Mouse (Mus musculus) embryonic facial prominence, embryonic 13.5 days (tissue): Measurements from ENCODE around the gene Cd302. TPM values are rescaled to one million over a fixed set of nuclear protein-coding genes. Genes with fewer than 3 reads are reported as not detected.

Source experiments
- ATAC-seq: fragments of 200-750 bp; cut with Nextera tagmentation; 2 replicates; pipeline ENCODE4 v1.8.0; 2017; ENCODE audit warnings: low read depth; ENCODE audit not compliant: insufficient number of reproducible peaks, insufficient read depth, low FRiP score, low TSS enrichment
- H3K27ac ChIP-seq: fragments of 300-500 bp; sonication (generic); 2 replicates; pipeline ENCODE4 v1.5.1; 2015; ENCODE audit warnings: moderate library complexity, mild to moderate bottlenecking, inconsistent platforms
- H3K27me3 ChIP-seq: fragments of 300-500 bp; sonication (generic); 2 replicates; pipeline ENCODE4 v1.6.1; 2015; ENCODE audit warnings: mild to moderate bottlenecking, inconsistent platforms
- H3K36me3 ChIP-seq: fragments of 300-500 bp; sonication (generic); 2 replicates; pipeline ENCODE4 v1.6.1; 2015; ENCODE audit warnings: mild to moderate bottlenecking, inconsistent platforms
- H3K4me1 ChIP-seq: fragments of 300-500 bp; sonication (generic); 2 replicates; pipeline ENCODE4 v1.6.1; 2015; ENCODE audit warnings: inconsistent platforms
- H3K4me2 ChIP-seq: fragments of 300-500 bp; sonication (generic); 2 replicates; pipeline ENCODE4 v1.6.1; 2015; ENCODE audit warnings: moderate library complexity, mild to moderate bottlenecking, inconsistent platforms
- H3K4me3 ChIP-seq: fragments of 300-500 bp; sonication (generic); 2 replicates; pipeline ENCODE4 v1.5.1; 2015; ENCODE audit warnings: mild to moderate bottlenecking, inconsistent platforms
- H3K9ac ChIP-seq: fragments of 300-500 bp; sonication (generic); 2 replicates; pipeline ENCODE4 v1.6.1; 2015; ENCODE audit warnings: mild to moderate bottlenecking, inconsistent platforms
- H3K9me3 ChIP-seq: fragments of 300-500 bp; sonication (generic); 2 replicates; pipeline ENCODE4 v1.6.1; 2016; ENCODE audit warnings: inconsistent platforms
- WGBS: fragments of 180-500 bp; shearing (Covaris S2); methylation state at CpG from one replicate; pipeline ENCODE4 v1.1.7; 2015; ENCODE audit warnings: mixed read lengths; 5-methylcytosine and 5-hydroxymethylcytosine counted together
- polyA plus RNA-seq: library from polyadenylated mRNA; unstranded; fragments of >200 nt; fragmentation: Nextera tagmentation; extraction: Ambion mirVana; gene quantifications from 2 replicates; pipeline ENCODE4 v1.2.1, GENCODE M21; 2015

Cd302 gene
- 55.0 and 55.3 TPM in 2 replicates for polyA plus RNA-seq

- Histone ChIP-seq H3K27ac (peak within 1 kb of the TSS; percentile 72), H3K4me1 (peaks cover 15% of the 10 kb centered on the region), H3K4me3 (peak within 1 kb of the TSS; percentile 59), H3K27me3 (no peaks in the 10 kb centered on the region), H3K9me3 (no peaks in the 10 kb centered on the region), H3K4me2 (peak within 1 kb of the TSS; percentile 95), H3K9ac (peak within 1 kb of the TSS; percentile 77), H3K36me3 (no peaks in the 10 kb centered on the region)
- no peak for ATAC-seq
- WGBS = 61% methylated on average over 4 of the region's 4 CpGs
Measured at GRCm38 (mm10) chr2:60284467-60284821, at the start of gene Cd302. Gene Cd302, minus strand, starts transcription at chr2:60284488.

GRCm38 (mm10) chr2:60328641-60329040 is 44.4 kb upstream of the Cd302 start:
- Histone ChIP-seq H3K9me3 (no peaks in the 10 kb centered on the region), H3K27ac (no peak overlapping the region), H3K9ac (no peak overlapping the region), H3K27me3 (no peaks in the 10 kb centered on the region), H3K36me3 (0 out of 2 replicates have a peak, but pooled peaks cover 6% of the 10 kb centered on the region), H3K4me2 (no peak overlapping the region), H3K4me1 (no peaks in the 10 kb centered on the region), H3K4me3 (no peak overlapping the region)
- WGBS = 91% methylated on average over 10 of the region's 10 CpGs
- no peak for ATAC-seq

GRCm38 (mm10) chr2:60327581-60327980 is 43.3 kb upstream of the Cd302 start:
- Histone ChIP-seq H3K27ac (no peak overlapping the region), H3K27me3 (no peaks in the 10 kb centered on the region), H3K36me3 (0 out of 2 replicates have a peak, but pooled peaks cover 6% of the 10 kb centered on the region), H3K9me3 (no peaks in the 10 kb centered on the region), H3K4me3 (no peak overlapping the region), H3K4me1 (no peaks in the 10 kb centered on the region), H3K4me2 (no peak overlapping the region), H3K9ac (no peak overlapping the region)
- ATAC-seq = no peak
- WGBS = 82% methylated on average over 11 of the region's 11 CpGs

- H3K27me3 ChIP-seq = no peaks in the 10 kb centered on the region
- H3K4me2 ChIP-seq = no peak overlapping the region
- 0 out of 2 replicates have a peak, but pooled peaks cover 6% of the 10 kb centered on the region for H3K36me3 ChIP-seq
- 88% methylated on average over 7 of the region's 7 CpGs for WGBS
- H3K9ac ChIP-seq = no peak overlapping the region
- no peak overlapping the region for H3K4me3 ChIP-seq
- H3K27ac ChIP-seq = no peak overlapping the region
- no peaks in the 10 kb centered on the region for H3K4me1 ChIP-seq
- ATAC-seq = no peak
- H3K9me3 ChIP-seq = no peaks in the 10 kb centered on the region
Measured at GRCm38 (mm10) chr2:60326948-60327347, 42.7 kb upstream of the Cd302 start.

GRCm38 (mm10) chr2:60323411-60323810 is 39.1 kb upstream of the Cd302 start:
- H3K27ac ChIP-seq = no peak overlapping the region
- H3K9me3 ChIP-seq = no peaks in the 10 kb centered on the region
- no peak overlapping the region for H3K9ac ChIP-seq
- H3K36me3 ChIP-seq = 0 out of 2 replicates have a peak, but pooled peaks cover 7% of the 10 kb centered on the region
- 82% methylated on average over 5 of the region's 5 CpGs for WGBS
- no peak overlapping the region for H3K4me3 ChIP-seq
- no peaks in the 10 kb centered on the region for H3K27me3 ChIP-seq
- H3K4me2 ChIP-seq = no peak overlapping the region
- ATAC-seq = no peak
- no peaks in the 10 kb centered on the region for H3K4me1 ChIP-seq

GRCm38 (mm10) chr2:60322031-60322726 is 37.9 kb upstream of the Cd302 start:
- Histone ChIP-seq H3K36me3 (0 out of 2 replicates have a peak, but pooled peaks cover 4% of the 10 kb centered on the region), H3K4me1 (no peaks in the 10 kb centered on the region), H3K9me3 (no peaks in the 10 kb centered on the region), H3K4me2 (no peak overlapping the region), H3K4me3 (no peak overlapping the region), H3K27ac (no peak overlapping the region), H3K27me3 (no peaks in the 10 kb centered on the region), H3K9ac (no peak overlapping the region)
- WGBS = 47% methylated on average over 6 of the region's 6 CpGs
- no peak for ATAC-seq

GRCm38 (mm10) chr2:60303796-60304195 is 19.5 kb upstream of the Cd302 start:
- Histone ChIP-seq H3K4me1 (no peaks in the 10 kb centered on the region), H3K27ac (no peak overlapping the region), H3K9ac (no peak overlapping the region), H3K4me2 (no peak overlapping the region), H3K27me3 (no peaks in the 10 kb centered on the region), H3K4me3 (no peak overlapping the region), H3K9me3 (no peaks in the 10 kb centered on the region), H3K36me3 (no peaks in the 10 kb centered on the region)
- 46% methylated on average over 4 of the region's 4 CpGs for WGBS
- no peak for ATAC-seq

- no peaks in the 10 kb centered on the region for H3K4me1 ChIP-seq
- no peaks in the 10 kb centered on the region for H3K9me3 ChIP-seq
- H3K27me3 ChIP-seq = no peaks in the 10 kb centered on the region
- 0 out of 2 replicates have a peak, but pooled peaks cover 6% of the 10 kb centered on the region for H3K36me3 ChIP-seq
- no peak overlapping the region for H3K4me3 ChIP-seq
- H3K9ac ChIP-seq = no peak overlapping the region
- 90% methylated on average over 2 of the region's 2 CpGs for WGBS
- H3K4me2 ChIP-seq = no peak overlapping the region
- ATAC-seq = no peak
- H3K27ac ChIP-seq = no peak overlapping the region
Measured at GRCm38 (mm10) chr2:60299323-60299722, 15.0 kb upstream of the Cd302 start.

- no peak overlapping the region for H3K4me3 ChIP-seq
- ATAC-seq = no peak
- no peaks in the 10 kb centered on the region for H3K27me3 ChIP-seq
- H3K9ac ChIP-seq = no peak overlapping the region
- H3K27ac ChIP-seq = no peak overlapping the region
- WGBS = 71% methylated on average over 3 of the region's 3 CpGs
- H3K36me3 ChIP-seq = 0 out of 2 replicates have a peak, but pooled peaks cover 6% of the 10 kb centered on the region
- H3K4me2 ChIP-seq = no peak overlapping the region
- H3K4me1 ChIP-seq = no peaks in the 10 kb centered on the region
- H3K9me3 ChIP-seq = no peaks in the 10 kb centered on the region
Measured at GRCm38 (mm10) chr2:60298266-60298665, 14.0 kb upstream of the Cd302 start.

GRCm38 (mm10) chr2:60291381-60291780 is 7.1 kb upstream of the Cd302 start:
- no peak overlapping the region for H3K4me3 ChIP-seq
- H3K4me1 ChIP-seq = no peaks in the 10 kb centered on the region
- H3K27me3 ChIP-seq = no peaks in the 10 kb centered on the region
- H3K36me3 ChIP-seq = no peaks in the 10 kb centered on the region
- ATAC-seq = no peak
- no peak overlapping the region for H3K4me2 ChIP-seq
- no peak overlapping the region for H3K9ac ChIP-seq
- H3K27ac ChIP-seq = no peak overlapping the region
- no peaks in the 10 kb centered on the region for H3K9me3 ChIP-seq
- 78% methylated on average over 4 of the region's 4 CpGs for WGBS

- H3K27me3 ChIP-seq = no peaks in the 10 kb centered on the region
- no peaks in the 10 kb centered on the region for H3K4me1 ChIP-seq
- 80% methylated on average over 1 of the region's 1 CpGs for WGBS
- H3K27ac ChIP-seq = no peak overlapping the region
- H3K4me2 ChIP-seq = no peak overlapping the region
- H3K9ac ChIP-seq = no peak overlapping the region
- H3K36me3 ChIP-seq = no peaks in the 10 kb centered on the region
- H3K4me3 ChIP-seq = no peak overlapping the region
- no peak for ATAC-seq
- no peaks in the 10 kb centered on the region for H3K9me3 ChIP-seq
Measured at GRCm38 (mm10) chr2:60289451-60289850, 5.2 kb upstream of the Cd302 start.

- Histone ChIP-seq H3K27me3 (no peaks in the 10 kb centered on the region), H3K27ac (no peak overlapping the region), H3K36me3 (no peaks in the 10 kb centered on the region), H3K9me3 (no peaks in the 10 kb centered on the region), H3K9ac (no peak overlapping the region), H3K4me2 (no peak overlapping the region), H3K4me3 (no peak overlapping the region), H3K4me1 (0 out of 2 replicates have a peak, but pooled peaks cover under 1% of the 10 kb centered on the region)
- WGBS = 85% methylated on average over 4 of the region's 4 CpGs
- ATAC-seq = no peak
Measured at GRCm38 (mm10) chr2:60288606-60289005, 4.3 kb upstream of the Cd302 start.
